Mouse (Mus musculus): ENCODE data around the gene Syngr4.

GRCm38 (mm10) chr7:45935114-45935513 lies 38.6 kb upstream of the Syngr4 start:
- no peak for TF ChIP-seq POLR2A (IDR thresholded peaks at IDR 0.05; ENCODE audit: extremely low read depth, insufficient read depth, low read length)
- TF ChIP-seq CTCF (IDR thresholded peaks at IDR 0.05; ENCODE audit: low read depth, low read length), result peak; percentile 86
